Mouse (Mus musculus): ENCODE measurements around the gene Arhgef6.
A peak's percentile ranks its signal among the peaks of the same experiment; 100 is the strongest.

Gene Arhgef6

GRCm38 (mm10) chrX:57303188-57303878 is 35.2 kb downstream of the Arhgef6 start:
- DNase-seq: no peak

- no peak for DNase-seq
Observed at GRCm38 (mm10) chrX:57298946-57299345, 39.6 kb downstream of the Arhgef6 start.

GRCm38 (mm10) chrX:57288458-57288857 is 50.1 kb downstream of the Arhgef6 start:
- no peak for DNase-seq

GRCm38 (mm10) chrX:57286281-57286680 is 52.2 kb downstream of the Arhgef6 start:
- peak in 1 of 2 experiments; percentile 17 for DNase-seq

- no peak for DNase-seq
Observed at GRCm38 (mm10) chrX:57282184-57282583, 56.3 kb downstream of the Arhgef6 start.

GRCm38 (mm10) chrX:57277560-57278335 is 60.8 kb downstream of the Arhgef6 start:
- DNase-seq: no peak

- DNase-seq: no peak
Observed at GRCm38 (mm10) chrX:57263515-57263914, 75.0 kb downstream of the Arhgef6 start.

- DNase-seq: no peak
Observed at GRCm38 (mm10) chrX:57260744-57261143, 77.8 kb downstream of the Arhgef6 start.

- no peak for DNase-seq
Observed at GRCm38 (mm10) chrX:57253329-57254055, 85.0 kb downstream of the Arhgef6 start.

- DNase-seq: no peak
Observed at GRCm38 (mm10) chrX:57238572-57238971, 100.0 kb downstream of the Arhgef6 start.

- no peak for DNase-seq
Observed at GRCm38 (mm10) chrX:57235982-57236381, 102.5 kb downstream of the Arhgef6 start.

GRCm38 (mm10) chrX:57233596-57233995 is 104.9 kb downstream of the Arhgef6 start:
- no peak for DNase-seq

- DNase-seq: no peak
Observed at GRCm38 (mm10) chrX:57228178-57228577, 110.4 kb downstream of the Arhgef6 start.

- no peak for DNase-seq
Observed at GRCm38 (mm10) chrX:57223301-57223700, 115.2 kb downstream of the Arhgef6 start.

- no peak for DNase-seq
Observed at GRCm38 (mm10) chrX:57221881-57222280, 116.6 kb downstream of the Arhgef6 start.

- no peak for DNase-seq
Observed at GRCm38 (mm10) chrX:57219563-57219962, 119.0 kb downstream of the Arhgef6 start.

GRCm38 (mm10) chrX:57216271-57216670 is 122.3 kb downstream of the Arhgef6 start:
- DNase-seq: no peak

GRCm38 (mm10) chrX:57215495-57215894 is 123.0 kb downstream of the Arhgef6 start:
- peak in 1 of 2 experiments; percentile 1 for DNase-seq

- no peak for DNase-seq
Observed at GRCm38 (mm10) chrX:57212862-57213261, 125.7 kb downstream of the Arhgef6 start.

GRCm38 (mm10) chrX:57211876-57212275 is 126.7 kb downstream of the Arhgef6 start, which contains the start of gene Cd40lg:
Gene Cd40lg, plus strand, starts transcription at chrX:57212143.
- no peak for DNase-seq

- DNase-seq: no peak
Observed at GRCm38 (mm10) chrX:57210591-57210990, 127.9 kb downstream of the Arhgef6 start.

- no peak for DNase-seq
Observed at GRCm38 (mm10) chrX:57200397-57200796, 138.1 kb downstream of the Arhgef6 start.

GRCm38 (mm10) chrX:57198036-57198435 is 140.5 kb downstream of the Arhgef6 start:
- no peak for DNase-seq
